Mouse (Mus musculus) forebrain, embryonic 13.5 days (tissue): ENCODE measurements at regions not wholly inside any gene's neighbourhood (a gene's known extent, or its start where the extent isn't known, plus 50 kb on each side); places are given as distances from the start of the nearest gene placed in this dataset.

ENCODE experiments used
- ATAC-seq: fragments of 200-750 bp; cut with Nextera tagmentation; 2 replicates; pipeline ENCODE4 v1.8.0; 2017
- H3K27ac ChIP-seq: fragments of 300-500 bp; sonication (generic); 2 replicates; pipeline ENCODE4 v1.5.1; 2015; ENCODE audit warnings: inconsistent platforms, mild to moderate bottlenecking, moderate library complexity
- H3K27me3 ChIP-seq: fragments of 300-500 bp; sonication (generic); 2 replicates; pipeline ENCODE4 v1.6.1; 2015; ENCODE audit warnings: mild to moderate bottlenecking, inconsistent platforms
- H3K36me3 ChIP-seq: fragments of 300-500 bp; sonication (generic); 2 replicates; pipeline ENCODE4 v1.6.1; 2015; ENCODE audit warnings: mild to moderate bottlenecking, inconsistent platforms; ENCODE audit not compliant: poor library complexity, severe bottlenecking
- H3K4me1 ChIP-seq: fragments of 300-500 bp; sonication (generic); 2 replicates; pipeline ENCODE4 v1.6.1; 2015; ENCODE audit warnings: inconsistent platforms
- H3K4me2 ChIP-seq: fragments of 300-500 bp; sonication (generic); 2 replicates; pipeline ENCODE4 v1.6.1; 2015; ENCODE audit warnings: inconsistent platforms, mild to moderate bottlenecking, moderate library complexity
- H3K4me3 ChIP-seq: fragments of 300-500 bp; sonication (generic); 2 replicates; pipeline ENCODE4 v1.5.1; 2015; ENCODE audit warnings: mild to moderate bottlenecking, inconsistent platforms
- H3K9ac ChIP-seq: fragments of 300-500 bp; sonication (generic); 2 replicates; pipeline ENCODE4 v1.6.1; 2015; ENCODE audit warnings: mild to moderate bottlenecking, inconsistent platforms
- H3K9me3 ChIP-seq: fragments of 300-500 bp; sonication (generic); replicated peaks from 2 replicates; pipeline ENCODE4 v1.6.1; 2016; ENCODE audit warnings: inconsistent platforms
- WGBS: fragments of 180-500 bp; shearing (Covaris S2); methylation state at CpG from one replicate; pipeline ENCODE4 v1.1.7; 2015; 5-methylcytosine and 5-hydroxymethylcytosine counted together

- peaks cover 30% of the 10 kb centered on the region for H3K4me1 ChIP-seq
- 14% methylated on average over 4 of the region's 4 CpGs for WGBS
- no peak overlapping the region for H3K4me2 ChIP-seq
- peak; percentile 69 for ATAC-seq
- H3K27ac ChIP-seq, result peak overlapping the region; percentile 71
- no peaks in the 10 kb centered on the region for H3K36me3 ChIP-seq
- no peak overlapping the region for H3K4me3 ChIP-seq
- no peak overlapping the region for H3K9ac ChIP-seq
- H3K9me3 ChIP-seq, result no peaks in the 10 kb centered on the region
- no peaks in the 10 kb centered on the region; the same call in 1 of the 2 replicates for H3K27me3 ChIP-seq
Measured at GRCm38 (mm10) chr11:82523200-82523802, 134.6 kb downstream of the Tmem132e start.

DNA sequence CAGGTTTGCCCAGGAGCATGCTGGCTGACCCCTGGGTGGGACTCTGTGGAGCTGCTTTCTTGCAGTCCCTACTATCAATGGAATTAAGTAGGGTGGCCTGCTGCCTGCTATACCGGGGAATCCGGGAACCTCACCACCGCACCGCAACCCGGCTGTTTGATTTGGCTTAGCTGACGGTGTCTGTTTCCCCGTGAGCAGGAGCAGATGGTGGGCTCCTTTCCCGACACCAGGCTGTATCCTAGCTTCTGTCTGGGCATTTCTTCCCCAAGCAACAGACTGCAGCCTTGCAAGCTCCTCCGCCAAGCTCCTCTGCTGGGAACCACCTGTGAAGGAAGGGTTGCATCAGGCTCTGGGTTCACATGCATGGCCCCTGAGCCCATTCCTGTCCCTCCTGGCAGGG, 132.7 kb downstream of the Tmem132e start:
- Histone ChIP-seq H3K4me2 (no peak overlapping the region), H3K27ac (no peak overlapping the region), H3K27me3 (no peaks in the 10 kb centered on the region; the same call in 1 of the 2 replicates), H3K9ac (no peak overlapping the region), H3K9me3 (no peaks in the 10 kb centered on the region), H3K4me3 (no peak overlapping the region), H3K36me3 (no peaks in the 10 kb centered on the region), H3K4me1 (peaks cover 30% of the 10 kb centered on the region)
- 49% methylated on average over 9 of the region's 9 CpGs for WGBS
- ATAC-seq, result peak; percentile 65; the same call in 1 of the 2 replicates

DNA sequence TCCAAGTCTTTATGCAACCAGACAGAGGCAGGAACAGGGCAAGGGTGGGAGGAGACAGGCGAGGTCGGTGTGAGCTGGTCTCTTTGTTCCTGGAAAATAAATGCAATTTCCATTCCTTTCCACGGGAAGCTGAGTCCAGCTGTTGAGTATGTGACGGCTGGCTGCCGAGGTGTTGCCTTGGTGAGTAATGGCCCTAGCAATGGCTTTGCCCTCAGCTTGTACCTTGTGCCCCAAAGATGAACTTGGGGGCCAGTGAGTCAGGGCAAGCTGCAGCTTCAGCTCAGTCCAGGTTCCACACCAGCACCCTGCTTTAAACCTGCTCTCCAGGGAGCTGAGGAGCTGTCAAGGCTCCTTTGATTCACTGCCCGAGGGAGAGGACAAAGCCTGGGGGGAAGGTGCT, 130.0 kb downstream of the Tmem132e start:
- peaks cover 22% of the 10 kb centered on the region for H3K4me1 ChIP-seq
- no peak overlapping the region for H3K4me3 ChIP-seq
- no peak overlapping the region for H3K4me2 ChIP-seq
- H3K27me3 ChIP-seq, result no peaks in the 10 kb centered on the region; the same call in 1 of the 2 replicates
- no peak overlapping the region for H3K27ac ChIP-seq
- 23% methylated on average over 6 of the region's 6 CpGs for WGBS
- no peaks in the 10 kb centered on the region for H3K9me3 ChIP-seq
- no peak for ATAC-seq
- H3K36me3 ChIP-seq, result no peaks in the 10 kb centered on the region
- H3K9ac ChIP-seq, result no peak overlapping the region

GRCm38 (mm10) chr11:82514526-82515144, 125.9 kb downstream of the Tmem132e start:
- no peaks in the 10 kb centered on the region for H3K27me3 ChIP-seq
- peaks cover 10% of the 10 kb centered on the region for H3K4me1 ChIP-seq
- ATAC-seq, result no peak
- H3K4me2 ChIP-seq, result no peak overlapping the region
- H3K9me3 ChIP-seq, result no peaks in the 10 kb centered on the region
- no peak overlapping the region for H3K9ac ChIP-seq
- no peak overlapping the region for H3K27ac ChIP-seq
- H3K36me3 ChIP-seq, result no peaks in the 10 kb centered on the region
- WGBS, result 97% methylated on average over 4 of the region's 4 CpGs
- no peak overlapping the region for H3K4me3 ChIP-seq

DNA sequence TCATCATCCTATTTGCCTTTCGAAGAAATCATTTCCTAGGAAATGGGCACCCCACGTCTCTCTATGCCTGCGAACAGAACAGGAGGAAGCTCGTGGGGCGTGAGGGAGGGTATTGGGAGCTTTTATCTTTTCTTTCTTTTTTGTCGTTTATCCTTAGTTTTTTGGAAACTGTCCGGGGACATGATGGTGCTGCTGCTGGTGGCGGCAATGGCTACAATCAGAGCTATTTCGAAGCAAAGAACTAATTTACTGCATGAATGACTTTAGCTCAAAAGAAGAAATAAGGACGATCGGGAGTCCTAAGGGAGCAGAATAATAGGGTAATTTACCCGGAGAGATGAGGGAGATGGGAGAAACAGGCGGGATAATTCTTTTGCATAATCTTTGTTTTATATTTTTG, 119.9 kb downstream of the Tmem132e start:
- Histone ChIP-seq H3K4me3 (0 out of 2 replicates have a peak overlapping the region, but pooled peaks have one; percentile 14), H3K4me2 (peak overlapping the region; percentile 50), H3K36me3 (no peaks in the 10 kb centered on the region), H3K9ac (peak overlapping the region; percentile 46), H3K4me1 (peaks cover 14% of the 10 kb centered on the region), H3K27me3 (0 out of 2 replicates have a peak, but pooled peaks cover 4% of the 10 kb centered on the region), H3K27ac (no peak overlapping the region), H3K9me3 (0 out of 2 replicates have a peak, but pooled peaks cover 3% of the 10 kb centered on the region)
- ATAC-seq, result no peak
- 3% methylated on average over 13 of the region's 13 CpGs for WGBS
